Mouse (Mus musculus): ENCODE measurements around the gene Ccnd3.

DNA sequence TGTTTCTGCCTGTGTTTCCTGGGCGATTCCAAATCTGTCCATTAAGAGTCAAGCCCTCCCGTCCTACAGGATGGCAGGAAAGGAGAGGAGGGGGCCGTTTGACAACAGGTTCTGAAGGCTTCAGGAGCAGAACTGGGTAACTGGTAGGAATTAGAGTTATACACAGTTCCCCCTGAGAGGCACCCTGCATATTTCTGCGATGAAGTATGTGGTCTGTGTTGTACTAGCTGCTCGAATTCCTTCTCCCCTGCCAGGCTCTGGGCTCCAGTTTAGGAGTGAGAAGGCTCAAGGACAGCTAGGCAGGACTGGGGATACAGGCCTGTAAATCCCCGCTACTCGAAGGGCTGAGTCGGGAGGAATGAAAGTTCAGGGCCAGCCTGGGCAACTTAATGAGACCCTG, 13.4 kb downstream of the Ccnd3 start:
- no peak for TF ChIP-seq CTCF (IDR thresholded peaks at IDR 0.05; ENCODE audit: borderline replicate concordance, extremely low read depth, insufficient read depth, insufficient read length)
- no peak for TF ChIP-seq POLR2A (IDR thresholded peaks at IDR 0.05; ENCODE audit: borderline replicate concordance, extremely low read depth, insufficient read depth, insufficient read length, poor library complexity, severe bottlenecking)

All from brain, embryonic 14.5 days (tissue).